Mouse (Mus musculus): ENCODE results near the gene Chd2.

GRCm38 (mm10) chr7:73561492-73562055 is 19.9 kb upstream of the Chd2 start:
- TF ChIP-seq CHD2 (IDR thresholded peaks at IDR 0.05; ENCODE audit: low read depth, low read length) (no peak), ZNF384 (IDR thresholded peaks at IDR 0.05; ENCODE audit: low read depth, low read length) (no peak), ZC3H11A (IDR thresholded peaks at IDR 0.05; ENCODE audit: borderline replicate concordance, low read depth, low read length) (no peak), MAFK (IDR thresholded peaks at IDR 0.05; ENCODE audit: insufficient read depth, low read depth, low read length) (no peak), HCFC1 (IDR thresholded peaks at IDR 0.05; ENCODE audit: borderline replicate concordance, insufficient read depth, low read length) (no peak)
